Mouse (Mus musculus): Measurements from ENCODE around the gene Nrarp.

The Nrarp gene

DNA sequence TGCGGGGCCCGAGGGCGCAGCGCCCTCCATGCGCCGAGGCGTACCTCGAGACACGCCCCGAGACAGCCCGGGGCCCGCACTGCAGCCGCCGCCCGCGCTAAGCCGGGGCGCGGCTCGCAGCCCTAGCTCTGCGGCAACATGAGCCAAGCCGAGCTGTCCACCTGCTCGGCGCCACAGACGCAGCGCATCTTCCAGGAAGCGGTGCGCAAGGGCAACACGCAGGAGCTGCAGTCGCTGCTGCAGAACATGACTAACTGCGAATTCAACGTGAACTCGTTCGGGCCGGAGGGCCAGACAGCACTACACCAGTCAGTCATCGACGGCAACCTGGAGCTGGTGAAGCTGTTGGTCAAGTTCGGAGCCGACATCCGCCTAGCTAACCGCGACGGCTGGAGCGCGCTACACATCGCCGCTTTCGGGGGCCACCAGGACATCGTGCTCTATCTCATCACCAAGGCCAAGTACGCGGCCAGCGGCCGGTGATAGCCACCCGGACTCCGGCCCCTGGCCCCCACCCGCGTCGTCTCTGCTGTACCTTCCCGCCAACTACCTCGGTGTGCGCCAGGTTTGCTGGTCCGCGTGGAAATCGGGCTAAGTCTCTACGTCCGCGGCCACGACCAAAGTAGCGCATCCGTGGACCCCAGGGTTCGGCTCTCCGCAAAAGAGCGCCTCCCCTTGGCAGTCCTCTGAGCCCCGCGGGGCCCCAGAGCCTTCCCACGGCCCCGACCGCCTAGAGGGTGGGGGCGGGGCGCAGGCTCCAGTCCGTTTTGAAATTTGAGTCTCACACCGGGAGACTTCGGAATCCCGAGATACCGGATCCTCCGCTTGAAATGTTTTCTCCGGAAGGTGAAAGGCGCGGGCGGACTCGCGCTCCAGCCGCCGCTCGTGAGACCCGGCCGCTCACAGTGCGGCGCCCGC, 674 bp downstream of the Nrarp start:
- no peaks in the 10 kb centered on the region for H3K27me3 ChIP-seq (ENCODE audit: control insufficient read depth, insufficient read depth, low read length, poor library complexity, severe bottlenecking)
- H3K36me3 ChIP-seq (ENCODE audit: control insufficient read depth, insufficient read depth, low read length, poor library complexity, severe bottlenecking), result no peaks in the 10 kb centered on the region; the same call in 1 of the 2 replicates
- DNase-seq (ENCODE audit: low read depth, low spot score), result peak; percentile 62

DNA sequence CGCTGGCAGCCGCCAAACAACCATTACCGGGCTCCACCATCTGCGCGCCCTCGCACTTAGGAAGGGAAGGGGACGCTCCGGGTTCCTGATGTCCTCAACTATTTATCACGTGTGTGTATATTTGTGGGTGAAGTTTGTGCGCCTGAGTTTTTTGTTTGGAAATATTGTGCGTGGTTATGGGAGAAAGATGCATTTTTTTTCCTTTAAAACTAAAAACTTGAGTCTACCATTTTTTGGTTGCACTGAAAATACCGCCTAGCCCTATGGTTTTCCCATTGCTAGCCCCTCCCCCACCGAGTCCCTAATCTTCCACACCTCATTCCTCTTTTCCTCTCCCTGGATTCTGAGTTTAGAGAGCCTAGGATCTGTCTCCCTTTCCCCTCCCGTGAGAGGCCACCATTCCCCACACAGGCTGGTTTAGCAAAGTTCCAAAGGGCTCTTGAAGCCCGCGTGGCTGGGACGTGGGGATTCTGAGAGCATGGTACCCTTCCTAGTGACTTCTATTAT, 1.4 kb downstream of the Nrarp start:
- DNase-seq (ENCODE audit: low read depth, low spot score), result no peak
- no peaks in the 10 kb centered on the region for H3K27me3 ChIP-seq (ENCODE audit: control insufficient read depth, insufficient read depth, low read length, poor library complexity, severe bottlenecking)
- no peaks in the 10 kb centered on the region; the same call in 1 of the 2 replicates for H3K36me3 ChIP-seq (ENCODE audit: control insufficient read depth, insufficient read depth, low read length, poor library complexity, severe bottlenecking)

DNA sequence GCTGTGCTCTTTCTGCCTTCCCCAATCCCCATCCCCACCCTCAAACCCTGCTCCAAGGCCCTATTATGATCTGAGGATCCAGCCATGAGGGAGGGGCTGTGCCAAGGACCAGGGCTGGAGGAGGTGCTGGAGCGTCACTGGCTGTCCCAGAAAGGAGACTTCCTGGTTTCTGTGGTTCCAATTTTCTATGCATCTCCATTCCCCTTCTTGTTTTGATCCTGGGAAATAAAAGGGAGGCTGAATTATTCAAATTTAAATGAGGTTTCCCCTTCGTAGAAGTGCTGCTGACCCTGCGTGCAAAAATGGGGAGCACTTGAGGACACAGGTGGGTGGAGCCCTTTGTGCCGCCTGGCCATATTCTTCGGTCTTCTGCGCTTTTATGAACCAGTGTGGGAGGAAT, 2.1 kb downstream of the Nrarp start:
- Histone ChIP-seq H3K27me3 (ENCODE audit: control insufficient read depth, insufficient read depth, low read length, poor library complexity, severe bottlenecking) (no peaks in the 10 kb centered on the region), H3K36me3 (ENCODE audit: control insufficient read depth, insufficient read depth, low read length, poor library complexity, severe bottlenecking) (no peaks in the 10 kb centered on the region; the same call in 1 of the 2 replicates)
- no peak for DNase-seq (ENCODE audit: low read depth, low spot score)

DNA sequence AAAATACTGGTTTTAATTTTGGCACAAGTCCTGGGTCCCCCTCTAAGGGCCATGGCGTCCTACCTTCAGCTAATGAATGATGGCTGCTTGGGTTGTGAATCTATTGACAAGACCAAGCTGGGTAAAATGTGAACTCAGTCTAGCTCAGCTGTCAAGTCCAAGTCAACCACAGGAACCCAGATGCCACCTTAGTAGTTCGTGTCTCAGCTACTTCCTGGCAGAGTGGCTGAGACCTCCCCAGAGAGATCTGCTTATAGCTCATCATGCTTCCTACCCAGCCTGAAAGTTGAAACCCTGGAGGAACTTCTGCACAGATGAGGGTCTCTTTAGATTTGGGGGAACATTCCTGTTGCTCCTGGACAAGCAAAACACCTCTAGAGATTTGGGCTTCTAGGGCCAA, 2.8 kb downstream of the Nrarp start:
- Histone ChIP-seq H3K36me3 (ENCODE audit: control insufficient read depth, insufficient read depth, low read length, poor library complexity, severe bottlenecking) (no peaks in the 10 kb centered on the region; the same call in 1 of the 2 replicates), H3K27me3 (ENCODE audit: control insufficient read depth, insufficient read depth, low read length, poor library complexity, severe bottlenecking) (no peaks in the 10 kb centered on the region)
- peak; percentile 51 for DNase-seq (ENCODE audit: low read depth, low spot score)

DNA sequence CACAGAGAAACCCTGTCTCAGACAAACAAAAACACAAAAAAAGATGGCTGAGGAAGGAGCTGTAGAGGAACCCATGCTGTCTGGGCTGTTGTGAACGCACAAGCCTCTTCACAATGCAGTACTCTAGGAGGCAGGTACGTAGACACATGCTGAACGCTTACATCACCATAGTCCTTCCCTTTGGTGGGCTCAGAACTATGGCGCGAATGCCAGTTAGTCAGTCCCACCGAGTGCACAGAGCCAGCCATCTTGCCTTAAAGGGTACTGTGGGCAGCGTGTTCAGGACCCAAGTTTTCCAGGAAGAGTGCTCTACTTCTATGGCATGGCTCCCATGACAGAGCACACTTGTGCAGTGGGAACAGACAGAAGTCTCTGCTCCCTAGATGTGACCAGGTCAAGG, 3.9 kb downstream of the Nrarp start:
- H3K36me3 ChIP-seq (ENCODE audit: control insufficient read depth, insufficient read depth, low read length, poor library complexity, severe bottlenecking), result no peaks in the 10 kb centered on the region; the same call in 1 of the 2 replicates
- no peak for DNase-seq (ENCODE audit: low read depth, low spot score)
- no peaks in the 10 kb centered on the region for H3K27me3 ChIP-seq (ENCODE audit: control insufficient read depth, insufficient read depth, low read length, poor library complexity, severe bottlenecking)

DNA sequence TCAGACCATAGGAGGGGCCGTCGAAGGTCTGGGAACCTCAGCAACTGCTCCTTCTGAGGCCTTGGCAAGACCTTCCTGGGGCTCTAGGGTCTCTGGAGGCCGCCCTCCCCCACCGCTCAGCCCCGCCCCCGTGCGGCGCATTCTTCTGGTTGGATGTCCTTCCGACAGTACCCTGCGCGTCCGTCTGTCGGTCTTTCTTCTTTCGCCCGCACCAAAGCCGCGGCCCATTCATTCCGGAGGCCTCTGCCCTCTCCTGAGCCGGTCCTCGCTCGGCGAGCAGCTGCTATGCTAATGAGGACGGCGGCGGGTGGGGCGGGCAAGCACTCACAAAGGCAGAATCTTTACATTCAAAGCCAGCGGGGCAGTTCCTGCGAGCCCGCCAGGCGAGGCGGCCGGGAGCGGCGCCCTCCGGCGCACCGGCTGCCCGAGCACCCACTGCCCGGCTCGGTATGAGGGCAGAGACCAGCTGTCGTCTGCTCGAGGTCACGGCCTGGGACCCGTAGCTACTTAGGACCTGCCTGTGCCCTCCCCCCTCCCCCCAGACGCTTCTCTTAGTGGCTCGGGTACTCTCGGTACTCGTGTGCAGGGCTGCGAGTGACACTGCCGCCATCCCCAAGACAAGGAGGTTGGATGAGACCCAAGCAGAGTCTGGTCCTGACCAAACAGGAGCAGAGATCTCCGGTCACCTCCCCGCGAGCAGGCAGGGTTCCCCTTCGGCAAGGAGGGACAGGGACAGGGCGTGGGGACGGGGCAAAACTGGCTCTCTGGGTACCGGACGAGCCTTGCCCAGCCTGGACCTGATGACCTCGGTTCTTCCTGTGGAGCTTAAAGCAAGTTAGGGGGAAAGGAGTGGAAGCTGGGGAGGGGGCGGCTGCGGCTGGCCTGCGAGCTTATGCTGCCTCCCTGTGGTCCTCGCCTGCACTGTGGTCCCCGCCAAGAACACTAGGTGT, 5.3 kb downstream of the Nrarp start:
- Histone ChIP-seq H3K27me3 (ENCODE audit: control insufficient read depth, insufficient read depth, low read length, poor library complexity, severe bottlenecking) (no peaks in the 10 kb centered on the region), H3K36me3 (ENCODE audit: control insufficient read depth, insufficient read depth, low read length, poor library complexity, severe bottlenecking) (no peaks in the 10 kb centered on the region)
- peak; percentile 56 for DNase-seq (ENCODE audit: low read depth, low spot score)

DNA sequence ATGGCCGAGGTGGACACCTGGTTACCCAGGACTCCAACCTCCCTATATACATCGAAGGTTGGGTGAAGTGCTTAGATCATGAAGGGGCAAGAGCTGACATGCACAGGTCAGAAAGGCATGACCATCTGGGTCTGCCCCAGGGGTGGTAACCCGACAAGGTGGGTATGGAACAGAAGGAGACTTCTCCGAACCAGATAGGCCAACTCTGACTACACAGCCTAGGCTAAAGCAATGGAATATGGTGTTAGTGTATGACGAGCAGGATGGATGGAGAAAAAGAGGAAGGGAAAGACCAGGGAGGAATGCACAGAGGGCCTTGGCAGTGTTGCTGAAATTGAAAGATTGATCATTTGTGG, 6.0 kb downstream of the Nrarp start:
- no peaks in the 10 kb centered on the region for H3K27me3 ChIP-seq (ENCODE audit: control insufficient read depth, insufficient read depth, low read length, poor library complexity, severe bottlenecking)
- no peaks in the 10 kb centered on the region for H3K36me3 ChIP-seq (ENCODE audit: control insufficient read depth, insufficient read depth, low read length, poor library complexity, severe bottlenecking)
- no peak for DNase-seq (ENCODE audit: low read depth, low spot score)

DNA sequence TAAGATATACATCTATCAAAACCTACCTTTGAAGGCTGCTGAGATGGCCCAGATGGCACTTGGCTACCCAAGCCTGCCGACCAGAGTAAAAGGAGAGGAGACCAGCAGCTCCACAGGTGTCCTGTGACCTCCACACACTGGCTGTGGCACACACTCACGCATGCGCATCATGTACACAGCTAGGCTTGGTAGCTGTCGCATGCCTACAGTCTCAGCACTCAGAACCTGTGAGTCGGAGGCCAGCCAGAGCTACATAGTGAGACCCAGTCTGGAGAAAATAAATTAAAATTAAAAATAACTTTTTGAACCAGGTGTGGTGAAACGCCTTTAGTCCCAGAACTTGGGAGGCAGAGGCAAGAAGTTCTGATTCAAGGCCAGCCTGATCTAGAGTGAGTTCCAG, 7.3 kb downstream of the Nrarp start:
- no peak for DNase-seq (ENCODE audit: low read depth, low spot score)
- no peaks in the 10 kb centered on the region for H3K27me3 ChIP-seq (ENCODE audit: control insufficient read depth, insufficient read depth, low read length, poor library complexity, severe bottlenecking)
- no peaks in the 10 kb centered on the region for H3K36me3 ChIP-seq (ENCODE audit: control insufficient read depth, insufficient read depth, low read length, poor library complexity, severe bottlenecking)

DNA sequence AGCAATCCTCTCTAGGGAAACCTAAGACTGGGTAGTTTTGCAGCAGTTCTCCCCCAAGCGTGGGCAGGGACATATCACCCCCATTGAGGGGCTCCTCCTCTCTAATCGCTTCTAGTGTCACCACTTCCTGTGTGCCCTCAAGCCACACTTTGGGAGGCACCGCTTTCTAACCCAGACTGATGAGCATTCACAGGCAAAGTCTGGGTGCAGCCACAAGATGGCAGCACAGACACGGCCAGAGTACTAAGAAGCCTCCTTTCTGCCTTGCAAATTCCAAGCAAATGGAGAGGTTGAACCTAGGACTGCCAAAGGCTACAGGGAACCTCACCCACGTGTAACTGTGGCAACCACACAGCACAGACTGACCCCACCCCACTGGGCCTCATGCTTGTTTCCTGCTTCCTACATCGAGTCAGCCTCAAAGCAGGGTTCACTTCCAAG, 12.8 kb downstream of the Nrarp start:
- peak; percentile 90 for DNase-seq (ENCODE audit: low read depth, low spot score)
- Histone ChIP-seq H3K27me3 (ENCODE audit: control insufficient read depth, insufficient read depth, low read length, poor library complexity, severe bottlenecking) (no peaks in the 10 kb centered on the region), H3K36me3 (ENCODE audit: control insufficient read depth, insufficient read depth, low read length, poor library complexity, severe bottlenecking) (no peaks in the 10 kb centered on the region; the same call in none of the 2 replicates)

DNA sequence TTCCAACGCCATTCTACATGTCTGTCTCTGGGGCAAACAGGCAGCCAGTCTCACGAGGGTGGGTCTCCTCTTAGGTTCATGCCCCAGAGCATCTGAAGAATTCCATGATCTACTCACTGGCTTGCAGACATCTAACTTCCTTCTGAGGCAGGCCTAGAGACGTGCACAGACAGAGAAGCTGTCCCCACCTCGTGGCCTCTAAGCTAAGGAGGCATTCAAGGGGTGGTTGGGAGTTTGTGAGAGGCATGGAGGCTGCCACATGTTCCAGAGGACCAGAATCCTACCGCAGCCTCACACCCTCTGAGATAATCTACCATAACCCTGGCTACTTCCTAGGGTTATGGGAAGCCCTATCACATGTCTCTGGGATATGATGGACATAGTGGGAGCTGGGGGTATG, 13.4 kb downstream of the Nrarp start:
- H3K27me3 ChIP-seq (ENCODE audit: control insufficient read depth, insufficient read depth, low read length, poor library complexity, severe bottlenecking), result no peaks in the 10 kb centered on the region
- DNase-seq (ENCODE audit: low read depth, low spot score), result peak; percentile 27

DNA sequence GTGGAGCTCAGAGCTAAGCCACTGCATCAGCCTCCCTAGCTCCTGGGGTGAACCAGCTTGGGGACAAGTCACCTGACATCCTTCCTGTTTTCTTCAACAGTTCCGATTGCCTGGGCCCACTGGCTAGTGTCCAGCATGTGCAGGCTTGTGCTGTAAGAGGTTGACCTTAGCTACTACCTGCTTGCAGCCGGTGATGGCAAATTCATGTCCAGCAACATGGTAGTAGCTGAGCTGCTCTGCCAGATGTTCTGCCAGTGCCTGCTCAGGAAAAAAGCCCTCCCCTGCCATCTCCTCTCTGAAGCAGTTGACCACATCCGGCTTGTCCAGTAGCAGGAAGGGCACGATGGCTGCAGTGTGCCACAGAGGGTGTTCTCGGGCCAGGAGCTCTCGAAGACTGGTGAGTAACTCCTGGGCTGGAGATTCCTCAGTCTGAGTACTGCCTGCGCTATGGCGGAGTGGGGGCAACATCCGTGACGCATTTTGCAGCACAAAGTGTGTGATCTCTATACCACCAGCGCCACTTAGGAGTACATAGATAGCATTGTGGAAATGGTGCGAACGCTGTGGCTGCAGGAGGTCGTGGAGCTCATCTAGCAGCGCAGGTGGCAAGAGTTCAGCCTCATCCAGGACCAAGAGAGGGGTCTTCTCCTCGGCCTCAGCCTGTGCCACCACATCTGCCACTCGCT, 14.1 kb downstream of the Nrarp start:
- DNase-seq (ENCODE audit: low read depth, low spot score), result peak; percentile 51
- no peaks in the 10 kb centered on the region; the same call in none of the 2 replicates for H3K36me3 ChIP-seq (ENCODE audit: control insufficient read depth, insufficient read depth, low read length, poor library complexity, severe bottlenecking)
- H3K27me3 ChIP-seq (ENCODE audit: control insufficient read depth, insufficient read depth, low read length, poor library complexity, severe bottlenecking), result no peaks in the 10 kb centered on the region

More for the DNA sequence above, 13.4 kb downstream of the Nrarp start:
- H3K36me3 ChIP-seq (ENCODE audit: control insufficient read depth, insufficient read depth, low read length, poor library complexity, severe bottlenecking), result no peaks in the 10 kb centered on the region; the same call in none of the 2 replicates

DNA sequence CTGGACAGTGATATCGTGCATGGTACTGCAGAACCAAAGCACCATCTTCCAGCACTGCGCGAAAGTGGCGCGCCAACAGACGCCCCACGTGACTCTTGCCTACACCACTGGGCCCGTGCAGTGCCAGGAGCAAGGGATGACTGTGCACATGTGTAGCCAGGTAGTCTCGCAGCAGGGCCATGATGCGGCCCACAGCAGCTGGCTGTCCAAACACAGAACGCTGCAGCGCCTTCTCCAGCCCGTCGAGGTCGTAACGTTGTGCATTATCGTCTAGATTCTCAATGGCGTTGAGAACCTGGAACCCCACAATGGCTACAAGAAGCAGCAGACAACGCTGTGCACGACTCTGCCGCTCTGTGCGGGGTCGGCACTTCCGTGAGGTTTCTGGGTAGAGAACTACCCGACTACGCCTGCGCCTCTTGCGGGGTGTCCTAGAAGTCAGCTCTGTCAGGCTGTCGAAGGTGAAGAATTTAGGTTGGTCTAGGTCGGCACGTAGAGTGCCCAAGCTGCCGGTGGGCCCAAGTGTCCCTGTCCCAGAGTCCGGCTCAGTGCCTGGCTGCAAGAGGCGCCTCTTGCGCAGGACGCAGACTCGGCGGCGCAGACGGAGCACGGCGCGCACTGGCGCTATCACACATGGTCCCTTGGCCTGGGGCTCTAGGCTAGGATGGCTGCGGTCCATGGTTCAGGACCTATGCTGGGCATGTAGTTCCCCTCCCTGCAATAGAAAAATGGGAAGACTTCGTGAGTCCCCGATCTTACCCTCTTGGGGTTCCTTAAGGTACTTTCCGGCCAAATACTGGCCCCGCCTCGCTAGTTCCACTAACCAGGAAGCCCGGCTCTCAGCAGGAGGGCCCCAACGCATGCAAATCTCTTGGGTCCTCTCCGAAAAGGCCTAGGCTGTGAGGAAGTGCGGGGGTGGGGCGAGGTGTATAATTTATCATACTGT, 14.9 kb downstream of the Nrarp start:
- H3K27me3 ChIP-seq (ENCODE audit: control insufficient read depth, insufficient read depth, low read length, poor library complexity, severe bottlenecking), result no peaks in the 10 kb centered on the region
- peak; percentile 93 for DNase-seq (ENCODE audit: low read depth, low spot score)
- H3K36me3 ChIP-seq (ENCODE audit: control insufficient read depth, insufficient read depth, low read length, poor library complexity, severe bottlenecking), result no peaks in the 10 kb centered on the region; the same call in none of the 2 replicates

DNA sequence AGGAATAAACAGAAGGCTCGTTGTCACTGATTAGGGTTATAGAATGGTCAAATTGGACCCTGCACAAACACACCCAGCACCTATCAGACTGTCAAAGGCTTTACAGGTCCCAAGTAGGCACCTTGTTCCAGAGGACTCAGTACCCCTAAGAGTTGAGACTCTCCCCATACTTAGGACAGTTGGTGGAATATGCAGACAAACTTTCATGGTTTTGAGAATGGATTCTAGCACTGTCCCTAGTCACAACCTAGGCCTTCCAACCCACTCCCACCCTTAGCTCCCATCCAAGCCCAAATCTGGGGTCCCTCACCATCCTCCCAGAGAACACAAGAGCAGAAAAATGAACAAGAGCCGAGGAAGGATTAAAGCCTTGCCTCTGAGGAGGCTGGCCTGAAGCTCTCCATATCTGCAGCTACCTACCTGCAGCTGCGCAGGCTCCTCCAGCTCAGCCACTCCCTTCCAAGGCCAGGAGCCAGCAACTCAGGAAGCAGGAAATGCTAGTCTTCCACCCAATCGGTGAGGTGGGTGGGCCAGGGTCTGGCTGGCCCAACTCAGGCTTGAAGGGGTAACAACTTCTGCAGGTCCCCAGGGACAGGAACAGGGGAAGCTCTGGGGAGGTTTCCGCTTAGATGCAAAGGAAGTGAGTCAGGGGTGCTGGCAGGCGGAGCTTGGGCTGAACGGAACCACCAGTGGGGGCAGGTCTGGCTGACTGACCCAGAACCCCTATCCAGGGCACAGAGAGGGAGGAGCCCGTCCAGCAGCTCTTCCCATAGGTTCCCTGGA, 15.8 kb downstream of the Nrarp start, which contains the start of gene Tor4a:
TSS of gene Tor4a (minus strand) at position 715 of the 783 bp plus-strand sequence.
- peak; percentile 97 for DNase-seq (ENCODE audit: low read depth, low spot score)
- Histone ChIP-seq H3K27me3 (ENCODE audit: control insufficient read depth, insufficient read depth, low read length, poor library complexity, severe bottlenecking) (no peaks in the 10 kb centered on the region), H3K36me3 (ENCODE audit: control insufficient read depth, insufficient read depth, low read length, poor library complexity, severe bottlenecking) (peaks cover 6% of the 10 kb centered on the region)

All from splenic B cell, adult 2 months (primary cell).